Mouse (Mus musculus) neural tube, embryonic 14.5 days (tissue): ENCODE measurements around the gene Ank3. TPM values are rescaled to one million over a fixed set of nuclear protein-coding genes. Genes with fewer than 3 reads are reported as not detected.

ENCODE experiments used
- ATAC-seq: fragments of 200-750 bp; cut with Nextera tagmentation; 2 replicates; pipeline ENCODE4 v1.8.0; 2017; ENCODE audit warnings: low read depth, mild to moderate bottlenecking, moderate TSS enrichment, moderate library complexity
- H3K27ac ChIP-seq: fragments of 300-500 bp; sonication (generic); 2 replicates; pipeline ENCODE4 v1.5.1; 2014; ENCODE audit warnings: low read depth, mild to moderate bottlenecking, control low read depth, low read length, moderate library complexity, mixed read lengths
- H3K27me3 ChIP-seq: fragments of 300-500 bp; sonication (generic); 2 replicates; pipeline ENCODE4 v1.6.1; 2014; ENCODE audit warnings: low read length; ENCODE audit not compliant: control insufficient read depth, insufficient read depth
- H3K36me3 ChIP-seq: fragments of 300-500 bp; sonication (generic); 2 replicates; pipeline ENCODE4 v1.6.1; 2014; ENCODE audit warnings: low read length, mixed read lengths; ENCODE audit not compliant: control insufficient read depth, insufficient read depth
- H3K4me1 ChIP-seq: fragments of 300-500 bp; sonication (generic); 2 replicates; pipeline ENCODE4 v1.6.1; 2014; ENCODE audit warnings: low read length; ENCODE audit not compliant: control insufficient read depth, insufficient read depth
- H3K4me2 ChIP-seq: fragments of 300-500 bp; sonication (generic); 2 replicates; pipeline ENCODE4 v1.6.1; 2014; ENCODE audit warnings: mild to moderate bottlenecking, low read depth, low read length, control low read depth
- H3K4me3 ChIP-seq: fragments of 300-500 bp; sonication (generic); 2 replicates; pipeline ENCODE4 v1.5.1; 2014; ENCODE audit warnings: low read depth, low read length, control low read depth, mixed read lengths
- H3K9ac ChIP-seq: fragments of 300-500 bp; sonication (generic); replicated peaks from 2 replicates; pipeline ENCODE4 v1.6.1; 2014; ENCODE audit warnings: low read depth, mild to moderate bottlenecking, control low read depth, low read length, mixed read lengths
- H3K9me3 ChIP-seq: fragments of 300-500 bp; sonication (generic); 2 replicates; pipeline ENCODE4 v1.6.1; 2016; ENCODE audit warnings: low read length; ENCODE audit not compliant: control insufficient read depth
- WGBS: fragments of 180-500 bp; shearing (Covaris S2); extraction: QIAGEN DNeasy Blood & Tissue Kit; methylation state at CpG from one replicate; pipeline ENCODE4 v1.1.7; 2014; 5-methylcytosine and 5-hydroxymethylcytosine counted together
- polyA plus RNA-seq: library from polyadenylated mRNA; unstranded; fragments of >200 nt; fragmentation: Nextera tagmentation; extraction: Ambion mirVana; gene quantifications from 2 replicates; pipeline ENCODE4 v1.2.1, GENCODE M21; 2014

Ank3 gene
- polyA plus RNA-seq, 1 experiment from 2014 or later: 198 TPM

GRCm38 (mm10) chr10:69581525-69581924, 183.0 kb downstream of the Ank3 start:
- Histone ChIP-seq H3K4me2 (no peak overlapping the region), H3K27me3 (no peaks in the 10 kb centered on the region), H3K4me3 (no peak overlapping the region), H3K4me1 (peaks cover 19% of the 10 kb centered on the region; the same call in 1 of the 2 replicates), H3K9me3 (no peaks in the 10 kb centered on the region), H3K36me3 (no peaks in the 10 kb centered on the region), H3K9ac (no peak overlapping the region), H3K27ac (no peak overlapping the region)
- WGBS: 93% methylated on average over 2 of the region's 2 CpGs
- no peak for ATAC-seq

- peak overlapping the region; percentile 56 for H3K27ac ChIP-seq
- peaks cover 13% of the 10 kb centered on the region; the same call in 1 of the 2 replicates for H3K4me1 ChIP-seq
- no peaks in the 10 kb centered on the region for H3K36me3 ChIP-seq
- peak; percentile 73; the same call in 1 of the 2 replicates for ATAC-seq
- H3K4me3 ChIP-seq: no peak overlapping the region
- 10% methylated on average over 11 of the region's 11 CpGs for WGBS
- H3K9ac ChIP-seq: no peak overlapping the region
- H3K27me3 ChIP-seq: no peaks in the 10 kb centered on the region
- no peak overlapping the region for H3K4me2 ChIP-seq
- H3K9me3 ChIP-seq: no peaks in the 10 kb centered on the region
Observed at GRCm38 (mm10) chr10:69583874-69584481, 185.4 kb downstream of the Ank3 start.

DNA sequence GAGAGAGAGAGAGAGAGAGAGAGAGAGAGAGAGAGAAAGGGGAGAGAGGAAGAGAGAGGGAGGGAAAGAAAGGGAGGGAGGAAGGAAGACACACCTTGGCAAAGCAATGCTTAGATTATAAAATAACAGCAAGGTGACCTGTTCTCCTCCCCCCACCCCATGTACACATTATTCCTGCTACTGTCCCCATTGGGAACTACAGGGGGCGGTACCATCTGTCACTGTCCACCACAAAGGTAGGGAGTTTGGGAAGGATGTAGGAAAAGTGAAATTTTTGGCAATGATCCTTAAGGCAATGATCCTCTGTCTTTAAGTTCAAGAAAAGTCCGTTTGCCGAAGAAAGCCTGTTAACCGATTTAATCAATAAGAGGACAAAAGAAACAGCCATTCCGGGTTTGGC, 186.0 kb downstream of the Ank3 start:
- no peaks in the 10 kb centered on the region for H3K27me3 ChIP-seq
- WGBS: 67% methylated on average over 5 of the region's 5 CpGs
- no peak overlapping the region for H3K4me3 ChIP-seq
- no peak overlapping the region for H3K4me2 ChIP-seq
- H3K36me3 ChIP-seq: no peaks in the 10 kb centered on the region
- 0 out of 2 replicates have a peak overlapping the region, but pooled peaks have one; percentile 35 for H3K27ac ChIP-seq
- H3K4me1 ChIP-seq: peaks cover 13% of the 10 kb centered on the region; the same call in 1 of the 2 replicates
- ATAC-seq: no peak
- H3K9me3 ChIP-seq: no peaks in the 10 kb centered on the region
- no peak overlapping the region for H3K9ac ChIP-seq

DNA sequence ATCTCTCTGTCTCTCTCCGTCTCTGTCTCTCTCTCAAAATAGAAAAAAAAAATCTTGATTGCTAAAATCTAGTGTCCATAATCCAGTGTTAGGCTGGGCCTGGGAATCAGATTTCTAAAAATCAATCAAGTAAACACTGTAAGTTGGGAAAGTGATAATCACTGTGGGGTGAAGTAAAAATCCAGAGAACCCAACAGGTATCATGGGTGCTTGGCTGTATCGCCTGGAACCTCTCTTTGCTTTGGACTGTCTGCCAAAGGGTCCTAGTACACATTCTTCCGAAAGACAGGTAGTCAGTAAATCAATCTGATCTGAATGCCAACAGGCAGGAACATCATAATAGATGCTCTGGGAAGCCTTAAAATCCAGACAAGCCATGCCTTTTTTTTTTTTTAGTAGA, 186.7 kb downstream of the Ank3 start:
- H3K9ac ChIP-seq: no peak overlapping the region
- ATAC-seq: no peak
- H3K27me3 ChIP-seq: no peaks in the 10 kb centered on the region
- H3K27ac ChIP-seq: no peak overlapping the region
- H3K4me2 ChIP-seq: no peak overlapping the region
- H3K4me1 ChIP-seq: peaks cover 13% of the 10 kb centered on the region; the same call in 1 of the 2 replicates
- H3K4me3 ChIP-seq: no peak overlapping the region
- 80% methylated on average over 3 of the region's 3 CpGs for WGBS
- H3K9me3 ChIP-seq: no peaks in the 10 kb centered on the region
- no peaks in the 10 kb centered on the region for H3K36me3 ChIP-seq

DNA sequence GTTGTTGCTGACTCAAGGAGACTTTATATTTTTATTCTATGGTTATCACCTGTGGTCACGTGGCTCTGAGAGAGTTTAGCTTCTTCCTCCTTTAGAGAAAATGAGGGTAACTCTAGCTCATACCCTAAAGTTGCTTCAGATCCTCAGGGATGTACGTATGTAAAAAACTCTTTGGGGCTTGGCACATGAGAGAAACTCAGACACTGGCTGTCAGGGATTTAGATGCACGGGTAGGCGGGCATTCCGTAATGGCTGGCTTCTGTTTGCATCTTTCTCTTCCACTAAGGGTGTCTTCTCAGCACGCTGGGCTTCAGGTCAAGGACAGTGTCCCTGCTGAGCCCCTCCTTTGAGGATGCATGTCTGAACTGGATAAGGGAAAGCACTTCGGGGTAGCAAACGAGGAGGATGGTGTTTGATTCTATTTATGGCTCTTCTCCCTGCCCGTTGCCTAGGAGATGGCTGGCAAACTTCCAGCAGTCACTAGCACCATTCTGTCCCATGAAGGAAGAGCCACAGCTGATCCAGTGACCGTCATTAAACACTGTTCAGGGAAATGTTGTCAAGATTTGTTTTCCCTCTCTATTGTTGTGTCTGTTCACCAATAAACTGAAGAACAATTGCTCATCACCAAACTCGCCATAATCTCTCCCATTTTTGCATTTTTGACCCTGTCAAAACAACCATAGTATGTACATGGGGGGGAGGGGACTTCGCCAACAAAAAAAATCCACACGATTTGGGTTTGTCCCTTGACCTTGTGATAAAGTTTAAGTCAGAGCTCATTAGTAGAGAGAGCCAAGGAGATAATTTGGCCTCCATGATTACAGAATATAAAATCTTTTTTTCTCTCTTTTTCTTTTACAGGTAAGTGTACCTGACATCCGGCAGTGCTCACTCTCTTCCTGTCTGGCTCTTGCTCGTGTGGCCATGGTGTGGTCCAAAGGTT, 195.9 kb downstream of the Ank3 start:
- ATAC-seq: peak; percentile 91
- 0 out of 2 replicates have a peak, but pooled peaks cover 9% of the 10 kb centered on the region for H3K36me3 ChIP-seq
- H3K9me3 ChIP-seq: no peaks in the 10 kb centered on the region
- peak overlapping the region; percentile 64 for H3K27ac ChIP-seq
- H3K27me3 ChIP-seq: no peaks in the 10 kb centered on the region
- 28% methylated on average over 15 of the region's 15 CpGs for WGBS
- H3K9ac ChIP-seq: no peak overlapping the region
- H3K4me3 ChIP-seq: no peak overlapping the region
- H3K4me1 ChIP-seq: peaks cover 17% of the 10 kb centered on the region
- H3K4me2 ChIP-seq: peak overlapping the region; percentile 33; the same call in 1 of the 2 replicates

GRCm38 (mm10) chr10:69595487-69595886, 196.9 kb downstream of the Ank3 start:
- H3K27ac ChIP-seq: no peak overlapping the region
- H3K36me3 ChIP-seq: 0 out of 2 replicates have a peak, but pooled peaks cover 9% of the 10 kb centered on the region
- H3K27me3 ChIP-seq: no peaks in the 10 kb centered on the region
- no peak for ATAC-seq
- WGBS: 92% methylated on average over 5 of the region's 5 CpGs
- H3K9me3 ChIP-seq: no peaks in the 10 kb centered on the region
- peaks cover 17% of the 10 kb centered on the region for H3K4me1 ChIP-seq
- H3K4me2 ChIP-seq: no peak overlapping the region
- no peak overlapping the region for H3K4me3 ChIP-seq
- H3K9ac ChIP-seq: no peak overlapping the region

GRCm38 (mm10) chr10:69601471-69601870, 202.9 kb downstream of the Ank3 start:
- Histone ChIP-seq H3K9me3 (no peaks in the 10 kb centered on the region), H3K27ac (no peak overlapping the region), H3K27me3 (no peaks in the 10 kb centered on the region), H3K36me3 (0 out of 2 replicates have a peak, but pooled peaks cover 4% of the 10 kb centered on the region), H3K9ac (no peak overlapping the region), H3K4me1 (peaks cover 8% of the 10 kb centered on the region), H3K4me2 (no peak overlapping the region), H3K4me3 (no peak overlapping the region)
- ATAC-seq: no peak
- WGBS: 84% methylated on average over 3 of the region's 3 CpGs

DNA sequence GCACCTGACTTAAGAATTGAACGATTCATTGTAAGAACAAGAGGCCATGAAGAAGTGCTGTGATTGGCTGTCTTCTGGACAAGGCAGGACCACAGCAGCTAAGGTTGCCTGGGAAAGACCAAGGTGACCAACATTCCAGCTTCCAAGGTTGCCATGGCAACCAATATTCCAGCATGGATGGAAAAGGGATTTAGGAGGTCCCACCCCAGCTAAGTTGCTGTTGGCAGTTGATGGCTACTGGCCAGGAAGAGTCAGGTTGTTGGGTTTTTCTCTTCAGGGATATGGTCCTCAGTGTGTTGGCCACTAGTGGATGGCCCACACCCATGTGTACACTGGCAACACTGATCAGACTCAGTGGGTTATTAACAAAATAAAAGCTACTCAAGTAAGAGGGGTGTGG, 204.1 kb downstream of the Ank3 start:
- Histone ChIP-seq H3K36me3 (no peaks in the 10 kb centered on the region), H3K9ac (no peak overlapping the region), H3K9me3 (no peaks in the 10 kb centered on the region), H3K4me3 (no peak overlapping the region), H3K4me1 (peaks cover 10% of the 10 kb centered on the region), H3K27ac (no peak overlapping the region), H3K27me3 (no peaks in the 10 kb centered on the region), H3K4me2 (no peak overlapping the region)
- ATAC-seq: no peak
- WGBS: 89% methylated on average over 1 of the region's 1 CpGs

DNA sequence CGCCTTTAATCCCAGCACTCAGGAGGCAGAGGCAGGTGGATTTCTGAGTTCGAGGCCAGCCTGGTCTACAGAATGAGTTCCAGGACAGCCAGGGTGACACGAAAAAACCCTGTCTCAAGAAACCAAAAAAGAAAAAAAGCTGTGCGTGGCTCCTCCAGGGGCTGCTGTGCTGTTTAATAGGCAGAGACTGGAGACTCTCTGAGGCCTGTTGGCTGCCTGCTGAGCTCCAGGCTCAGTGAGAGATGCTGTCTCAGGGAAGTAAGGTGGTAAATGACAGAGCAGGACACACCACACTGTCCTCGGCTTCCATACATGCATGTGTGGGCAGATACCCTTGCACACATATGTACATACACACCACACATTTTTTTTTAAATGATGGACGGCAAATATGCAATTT, 206.0 kb downstream of the Ank3 start:
- 77% methylated on average over 6 of the region's 6 CpGs for WGBS
- no peaks in the 10 kb centered on the region for H3K36me3 ChIP-seq
- no peak overlapping the region for H3K9ac ChIP-seq
- peak overlapping the region; percentile 46; the same call in 1 of the 2 replicates for H3K27ac ChIP-seq
- H3K4me1 ChIP-seq: peaks cover 11% of the 10 kb centered on the region
- H3K9me3 ChIP-seq: no peaks in the 10 kb centered on the region
- no peaks in the 10 kb centered on the region for H3K27me3 ChIP-seq
- H3K4me3 ChIP-seq: no peak overlapping the region
- ATAC-seq: no peak
- no peak overlapping the region for H3K4me2 ChIP-seq
